Mouse (Mus musculus) brain, embryonic 14.5 days (tissue): ENCODE data around the gene Pphln1.

ENCODE experiments used
- CTCF ChIP-seq: fragments of 200-500 bp; IDR thresholded peaks from 2 replicates; pipeline ENCODE4 v1.5.1; 2012; ENCODE audit warnings: inconsistent platforms, mild to moderate bottlenecking, moderate library complexity, borderline replicate concordance; ENCODE audit not compliant: insufficient read depth, insufficient read length; ENCODE audit errors: extremely low read depth
- POLR2A ChIP-seq: fragments of 200-500 bp; IDR thresholded peaks from 2 replicates; pipeline ENCODE4 v1.6.1; 2012; ENCODE audit warnings: mild to moderate bottlenecking, inconsistent platforms, borderline replicate concordance; ENCODE audit not compliant: poor library complexity, insufficient read depth, insufficient read length, severe bottlenecking; ENCODE audit errors: extremely low read depth

- TF ChIP-seq POLR2A (no peak), CTCF (no peak)
Observed at GRCm38 (mm10) chr15:93401446-93401845, 3.3 kb downstream of the Pphln1 start.
